Mouse (Mus musculus) testis, adult 2 months (tissue): ENCODE measurements around the gene Eef1akmt2.

Source experiments
- CTCF ChIP-seq: fragments of 200-500 bp; IDR thresholded peaks from 2 replicates; pipeline ENCODE4 v1.5.1; 2012; ENCODE audit warnings: low read depth, mild to moderate bottlenecking, inconsistent platforms, low read length, moderate library complexity; ENCODE audit not compliant: control insufficient read depth, insufficient read depth, insufficient replicate concordance
- POLR2A ChIP-seq: fragments of 200-500 bp; IDR thresholded peaks from 2 replicates; pipeline ENCODE4 v1.6.1; 2012; ENCODE audit warnings: low read depth, mild to moderate bottlenecking, inconsistent platforms, low read length, moderate library complexity; ENCODE audit not compliant: control insufficient read depth

DNA sequence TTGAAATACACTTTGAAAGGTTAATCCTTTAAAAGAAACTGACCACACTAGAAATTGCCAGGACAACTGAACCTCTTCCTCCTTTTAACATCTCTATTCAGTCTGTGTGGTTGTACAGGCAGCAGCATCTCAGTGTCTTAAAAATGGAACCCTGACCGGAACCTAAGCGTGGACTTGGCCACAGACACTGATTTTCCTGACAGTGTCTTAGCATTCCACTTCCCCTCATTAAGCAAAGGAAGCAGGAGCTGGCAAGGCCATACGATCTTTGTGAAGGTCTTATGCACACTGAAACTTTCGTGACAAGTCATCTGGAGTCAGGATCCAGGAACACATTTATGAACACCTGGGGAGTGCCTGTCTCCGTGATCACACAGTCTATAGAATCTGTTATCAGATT, 68.4 kb downstream of the Eef1akmt2 start:
- no peak for TF ChIP-seq POLR2A
- TF ChIP-seq CTCF: no peak
